8 mouse cellular contexts compared by ENCODE assay signal in the genomic region with DNA sequence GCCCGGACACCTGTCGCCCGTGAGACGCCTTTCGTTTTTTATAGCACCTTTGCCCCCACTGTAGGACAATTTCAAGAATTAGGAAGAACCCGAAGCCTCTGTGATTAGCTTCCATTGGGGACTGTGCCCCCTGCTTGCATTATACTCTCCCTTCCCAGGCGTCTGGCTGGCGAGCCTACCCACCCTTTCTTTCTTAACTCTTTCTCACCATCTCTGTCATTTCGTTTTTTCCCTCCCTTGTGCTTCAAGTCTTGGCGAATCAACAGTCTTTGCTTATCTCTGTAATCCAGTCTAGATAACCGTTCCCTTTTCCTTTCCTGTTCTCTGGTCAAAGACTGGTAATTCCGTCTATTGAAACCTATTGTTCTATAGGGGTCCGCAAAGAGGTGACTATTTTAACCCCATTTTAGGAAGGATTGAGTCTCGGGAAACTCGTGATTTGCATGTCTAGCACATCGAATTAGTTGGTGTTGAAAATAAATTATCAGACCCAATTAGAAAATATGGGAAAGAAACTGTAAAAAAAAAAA. TPM values are rescaled to one million over a fixed set of nuclear protein-coding genes. Genes with fewer than 3 reads are reported as not detected.
DNase-seq lines count a peak whose midpoint lies in the region; ATAC-seq lines count a peak whose summit lies in the region.

No protein-coding gene starts in this region.

- H3K27me3 ChIP-seq in forebrain, embryonic 10.5 days (ENCODE audit: poor library complexity, severe bottlenecking), result no peaks in the 10 kb centered on the region
- no peaks in the 10 kb centered on the region for H3K27me3 ChIP-seq in liver, embryonic 12.5 days (replicated peaks)

- peak overlapping the region; percentile 91 for H3K4me3 ChIP-seq in forebrain, embryonic 10.5 days
- H3K4me3 ChIP-seq in liver, embryonic 12.5 days, result peak overlapping the region; percentile 93

- peaks cover 35% of the 10 kb centered on the region for H3K36me3 ChIP-seq in forebrain, embryonic 10.5 days (replicated peaks)
- peaks cover 34% of the 10 kb centered on the region for H3K36me3 ChIP-seq in liver, embryonic 12.5 days

- peak overlapping the region; percentile 93 for H3K27ac ChIP-seq in forebrain, embryonic 10.5 days
- peak overlapping the region; percentile 87 for H3K27ac ChIP-seq in liver, embryonic 12.5 days

- H3K4me2 ChIP-seq in liver, embryonic 12.5 days, result peak overlapping the region; percentile 90

- H3K9ac ChIP-seq in liver, embryonic 12.5 days, result peak overlapping the region; percentile 92

- DNase-seq in embryo, embryonic 10 days (ENCODE audit: low spot score), result peak; percentile 6
- no peak for DNase-seq in embryo, embryonic 11 days
- peak; percentile 41 for DNase-seq in 3T3-L1 (ENCODE audit: low read depth, low spot score)
- DNase-seq in forebrain, embryonic 10.5 days (ENCODE audit: extremely low spot score, low spot score), result no peak
- DNase-seq in adrenal gland, postnatal 14 days, result no peak
- DNase-seq in ovary, postnatal 10 days (ENCODE audit: low spot score), result no peak
- no peak for DNase-seq in thymus, postnatal 10 days (ENCODE audit: low spot score in 2 of 2)

- ATAC-seq in liver, embryonic 12.5 days, result no peak; the same call in 1 of the 2 replicates

- peaks cover 26% of the 10 kb centered on the region for H3K4me1 ChIP-seq in forebrain, embryonic 10.5 days
- H3K4me1 ChIP-seq in liver, embryonic 12.5 days, result peaks cover 25% of the 10 kb centered on the region

- under 1% methylated on average over 16 of the region's 16 CpGs for WGBS in forebrain, embryonic 10.5 days
- 1% methylated on average over 16 of the region's 16 CpGs for WGBS in liver, embryonic 12.5 days (ENCODE audit: insufficient replicate concordance)

- H3K9me3 ChIP-seq in forebrain, embryonic 10.5 days, result no peaks in the 10 kb centered on the region
- no peaks in the 10 kb centered on the region for H3K9me3 ChIP-seq in liver, embryonic 12.5 days (replicated peaks)

RNA-seq across cellular contexts. Expression of a gene that starts 0.6 kb away (rescaled TPM):
- 14.7 and 15.7 TPM in 2 replicates for polyA plus RNA-seq in forebrain, embryonic 10.5 days (2016; fragmentation: Nextera tagmentation; extraction: Ambion mirVana)
- polyA plus RNA-seq in liver, embryonic 12.5 days (2016; fragmentation: Nextera tagmentation; extraction: Ambion mirVana), result 11.6 and 11.7 TPM in 2 replicates
- total RNA-seq in adrenal gland, postnatal 14 days (2021), result 22.0 and 26.4 TPM in 2 replicates

RNA-seq across cellular contexts. Expression of a gene that starts 0.7 kb away (rescaled TPM):
- polyA plus RNA-seq in forebrain, embryonic 10.5 days (2016; fragmentation: Nextera tagmentation; extraction: Ambion mirVana), result 50.7 and 53.6 TPM in 2 replicates
- 26.9 and 28.4 TPM in 2 replicates for polyA plus RNA-seq in liver, embryonic 12.5 days (2016; fragmentation: Nextera tagmentation; extraction: Ambion mirVana)
- 15.7 and 19.0 TPM in 2 replicates for total RNA-seq in adrenal gland, postnatal 14 days (2021)

RNA-seq across cellular contexts. Expression of a gene that starts 16.2 kb away (rescaled TPM):
- polyA plus RNA-seq in forebrain, embryonic 10.5 days (2016; fragmentation: Nextera tagmentation; extraction: Ambion mirVana), result not detected in 2 replicates
- not detected in 2 replicates for polyA plus RNA-seq in liver, embryonic 12.5 days (2016; fragmentation: Nextera tagmentation; extraction: Ambion mirVana)
- not detected in 2 replicates for total RNA-seq in adrenal gland, postnatal 14 days (2021)

RNA-seq across cellular contexts. Expression of a gene that starts 53.3 kb away (rescaled TPM):
- polyA plus RNA-seq in forebrain, embryonic 10.5 days (2016; fragmentation: Nextera tagmentation; extraction: Ambion mirVana), result 756 and 758 TPM in 2 replicates
- polyA plus RNA-seq in liver, embryonic 12.5 days (2016; fragmentation: Nextera tagmentation; extraction: Ambion mirVana), result 552 and 568 TPM in 2 replicates
- total RNA-seq in adrenal gland, postnatal 14 days (2021), result 364 and 430 TPM in 2 replicates

RNA-seq across cellular contexts. Expression of a gene that starts 57.3 kb away (rescaled TPM):
- 5.7 and 5.9 TPM in 2 replicates for polyA plus RNA-seq in forebrain, embryonic 10.5 days (2016; fragmentation: Nextera tagmentation; extraction: Ambion mirVana)
- 0.85 and 1.2 TPM in 2 replicates for polyA plus RNA-seq in liver, embryonic 12.5 days (2016; fragmentation: Nextera tagmentation; extraction: Ambion mirVana)
- 19.5 and 25.9 TPM in 2 replicates for total RNA-seq in adrenal gland, postnatal 14 days (2021)

Comparison
In these comparisons a context has a peak if more than half of its experiments do, and no peak if none do; other contexts are left out.
1. DNase-seq: peak in embryo, embryonic 10 days (single experiment) and 3T3-L1 (single experiment); none in embryo, embryonic 11 days (single experiment), forebrain, embryonic 10.5 days (single experiment), adrenal gland, postnatal 14 days (single experiment), ovary, postnatal 10 days (single experiment) and thymus, postnatal 10 days (0 of 2).